Comparison of ENCODE assay signal across 28 mouse cellular contexts in genomic region chr7:70405466-70405865, GRCm38 (mm10). TPM values are rescaled to one million over a fixed set of nuclear protein-coding genes. Genes with fewer than 3 reads are reported as not detected.
DNase-seq lines count a peak whose midpoint lies in the region; ATAC-seq and TF ChIP-seq lines count a peak whose summit lies in the region.
"Had no signal": no experiment of that assay in that cellular context is flagged by ENCODE, and none has a peak within 500 bp of the region (broad histone marks: within the 10 kb centered on the region; RNA-seq: fewer than 3 reads in every experiment).

No protein-coding gene starts in this region.

- 52% methylated on average over 2 of the region's 2 CpGs for WGBS in embryonic facial prominence, embryonic 14.5 days
- WGBS in embryonic facial prominence, embryonic 10.5 days: 72% methylated on average over 2 of the region's 2 CpGs
- 47% methylated on average over 2 of the region's 2 CpGs for WGBS in kidney, postnatal 0 days
- WGBS in kidney, embryonic 14.5 days: 63% methylated on average over 2 of the region's 2 CpGs
- 18% methylated on average over 2 of the region's 2 CpGs for WGBS in lung, embryonic 14.5 days
- 52% methylated on average over 2 of the region's 2 CpGs for WGBS in lung, adult 2 months

- no peak for ATAC-seq in embryonic facial prominence, embryonic 14.5 days (ENCODE audit: low read depth)
- ATAC-seq in kidney, postnatal 0 days (replicated peaks; ENCODE audit: low FRiP score, low read depth): no peak
- ATAC-seq in kidney, embryonic 14.5 days (ENCODE audit: low FRiP score, low TSS enrichment): no peak
- ATAC-seq in lung, embryonic 14.5 days (ENCODE audit: insufficient read depth): no peak
- ATAC-seq: CD4-positive, CD25-positive, alpha-beta regulatory T cell, adult 4 months; forebrain, embryonic 14.5 days; forebrain, postnatal 0 days had no signal

- H3K9me3 ChIP-seq in embryonic facial prominence, embryonic 14.5 days (ENCODE audit: control insufficient read depth, low read length): no peaks in the 10 kb centered on the region
- H3K9me3 ChIP-seq in embryonic facial prominence, embryonic 10.5 days: no peaks in the 10 kb centered on the region
- H3K9me3 ChIP-seq in kidney, postnatal 0 days (replicated peaks; ENCODE audit: low read length): no peaks in the 10 kb centered on the region
- H3K9me3 ChIP-seq in kidney, embryonic 14.5 days (ENCODE audit: control insufficient read depth, low read length): no peaks in the 10 kb centered on the region
- no peaks in the 10 kb centered on the region for H3K9me3 ChIP-seq in lung, embryonic 14.5 days (ENCODE audit: low read depth, low read length)
- H3K9me3 ChIP-seq: embryonic facial prominence, embryonic 12.5 days; embryonic facial prominence, embryonic 15.5 days; forebrain, embryonic 10.5 days; forebrain, embryonic 12.5 days had no signal

- no peak overlapping the region for H3K27ac ChIP-seq in embryonic facial prominence, embryonic 14.5 days (replicated peaks; ENCODE audit: low read depth, low read length)
- H3K27ac ChIP-seq in embryonic facial prominence, embryonic 10.5 days (replicated peaks): no peak overlapping the region
- no peak overlapping the region for H3K27ac ChIP-seq in kidney, postnatal 0 days
- H3K27ac ChIP-seq in kidney, embryonic 14.5 days (ENCODE audit: low read depth, low read length): no peak overlapping the region
- no peak overlapping the region for H3K27ac ChIP-seq in lung, embryonic 14.5 days (ENCODE audit: low read depth)
- H3K27ac ChIP-seq: embryonic facial prominence, embryonic 12.5 days; embryonic facial prominence, embryonic 15.5 days; forebrain, embryonic 10.5 days; forebrain, embryonic 12.5 days had no signal

- no peak overlapping the region for H3K4me3 ChIP-seq in embryonic facial prominence, embryonic 14.5 days (ENCODE audit: low read depth, low read length)
- H3K4me3 ChIP-seq in embryonic facial prominence, embryonic 10.5 days: no peak overlapping the region
- no peak overlapping the region for H3K4me3 ChIP-seq in kidney, postnatal 0 days (replicated peaks; ENCODE audit: low read depth, low read length)
- H3K4me3 ChIP-seq in kidney, embryonic 14.5 days (ENCODE audit: low read length): no peak overlapping the region
- no peak overlapping the region for H3K4me3 ChIP-seq in lung, embryonic 14.5 days (ENCODE audit: low read depth, low read length)
- H3K4me3 ChIP-seq in lung, adult 2 months (replicated peaks; ENCODE audit: extremely low read depth, low read depth, low read length): no peak overlapping the region
- H3K4me3 ChIP-seq: embryonic facial prominence, embryonic 12.5 days; embryonic facial prominence, embryonic 15.5 days; erythroblast, embryonic 14.5 days; forebrain, embryonic 10.5 days; forebrain, embryonic 12.5 days had no signal

- TF ChIP-seq CTCF in kidney, postnatal 0 days (IDR thresholded peaks at IDR 0.05; ENCODE audit: low read depth): no peak
- TF ChIP-seq CTCF in lung, embryonic 14.5 days (IDR thresholded peaks at IDR 0.05; ENCODE audit: low read depth): no peak
- TF ChIP-seq CTCF in lung, adult 2 months (IDR thresholded peaks at IDR 0.05; ENCODE audit: insufficient read depth, low read length): no peak

- no peaks in the 10 kb centered on the region for H3K36me3 ChIP-seq in embryonic facial prominence, embryonic 14.5 days (ENCODE audit: control insufficient read depth, insufficient read depth, low read length)
- H3K36me3 ChIP-seq in embryonic facial prominence, embryonic 10.5 days (replicated peaks): peaks cover 64% of the 10 kb centered on the region
- H3K36me3 ChIP-seq in kidney, postnatal 0 days (ENCODE audit: insufficient read depth, low read length): peaks cover 27% of the 10 kb centered on the region; the same call in 1 of the 2 replicates
- peaks cover 59% of the 10 kb centered on the region for H3K36me3 ChIP-seq in kidney, embryonic 14.5 days (ENCODE audit: control insufficient read depth, insufficient read depth, low read length)
- H3K36me3 ChIP-seq in lung, embryonic 14.5 days (ENCODE audit: insufficient read depth): peaks cover 82% of the 10 kb centered on the region
- H3K36me3 ChIP-seq: embryonic facial prominence, embryonic 12.5 days; embryonic facial prominence, embryonic 15.5 days; G1E had no signal

- no peak overlapping the region for H3K4me2 ChIP-seq in embryonic facial prominence, embryonic 14.5 days (ENCODE audit: low read depth, low read length)
- no peak overlapping the region for H3K4me2 ChIP-seq in kidney, postnatal 0 days (ENCODE audit: low read length)
- no peak overlapping the region for H3K4me2 ChIP-seq in kidney, embryonic 14.5 days (replicated peaks; ENCODE audit: low read depth, low read length)
- H3K4me2 ChIP-seq in lung, embryonic 14.5 days: no peak overlapping the region
- H3K4me2 ChIP-seq: embryonic facial prominence, embryonic 12.5 days; embryonic facial prominence, embryonic 15.5 days; forebrain, embryonic 12.5 days had no signal

- DNase-seq in embryonic facial prominence, embryonic 14.5 days (ENCODE audit: low spot score): peak; percentile 46
- no peak for DNase-seq in embryonic facial prominence, embryonic 10.5 days (ENCODE audit: low spot score)
- DNase-seq in kidney, postnatal 0 days (ENCODE audit: low spot score): peak; percentile 49
- DNase-seq in lung, embryonic 14.5 days: peak; percentile 82
- no peak for DNase-seq in lung, adult 2 months
- peak; percentile 59 for DNase-seq in NIH3T3 (ENCODE audit: low read depth)
- DNase-seq: adrenal gland, adult 2 months; adrenal gland, postnatal 10 days; adrenal gland, postnatal 25 days; B cell, adult 2 months; cerebellum, adult 11 months; cerebellum, adult 18-20 months; cerebellum, adult 8-10 months; cerebellum, adult 9-11 months; cerebellum, postnatal 14 days; cerebellum, postnatal 36 days; embryo, embryonic 11 days; forebrain, postnatal 0 days had no signal

- H3K9ac ChIP-seq in embryonic facial prominence, embryonic 14.5 days (ENCODE audit: low read depth, low read length): no peak overlapping the region
- H3K9ac ChIP-seq in kidney, postnatal 0 days (ENCODE audit: low read depth, low read length): no peak overlapping the region
- no peak overlapping the region for H3K9ac ChIP-seq in kidney, embryonic 14.5 days (ENCODE audit: low read depth, low read length)
- no peak overlapping the region for H3K9ac ChIP-seq in lung, embryonic 14.5 days
- H3K9ac ChIP-seq: embryonic facial prominence, embryonic 12.5 days; embryonic facial prominence, embryonic 15.5 days; forebrain, embryonic 12.5 days; forebrain, postnatal 0 days had no signal

- H3K27me3 ChIP-seq in embryonic facial prominence, embryonic 14.5 days (replicated peaks; ENCODE audit: control insufficient read depth, insufficient read depth, low read length): no peaks in the 10 kb centered on the region; the same call in 1 of the 2 replicates
- peaks cover 7% of the 10 kb centered on the region; the same call in 1 of the 2 replicates for H3K27me3 ChIP-seq in embryonic facial prominence, embryonic 10.5 days (replicated peaks; ENCODE audit: low read depth, poor library complexity, severe bottlenecking)
- no peaks in the 10 kb centered on the region for H3K27me3 ChIP-seq in kidney, postnatal 0 days (ENCODE audit: insufficient read depth, low read length)
- H3K27me3 ChIP-seq in kidney, embryonic 14.5 days (ENCODE audit: control insufficient read depth, insufficient read depth, low read length): no peaks in the 10 kb centered on the region
- H3K27me3 ChIP-seq in lung, embryonic 14.5 days (ENCODE audit: insufficient read depth, low read length): no peaks in the 10 kb centered on the region
- H3K27me3 ChIP-seq: CH12.LX; embryonic facial prominence, embryonic 15.5 days; forebrain, embryonic 12.5 days had no signal

- no peak for TF ChIP-seq POLR2A in lung, adult 2 months (IDR thresholded peaks at IDR 0.05; ENCODE audit: borderline replicate concordance, extremely low read depth, low read depth, low read length)

- H3K4me1 ChIP-seq in embryonic facial prominence, embryonic 14.5 days (ENCODE audit: control insufficient read depth, insufficient read depth, low read length): no peaks in the 10 kb centered on the region
- H3K4me1 ChIP-seq in embryonic facial prominence, embryonic 10.5 days: peaks cover 6% of the 10 kb centered on the region; the same call in 1 of the 2 replicates
- H3K4me1 ChIP-seq in kidney, postnatal 0 days (replicated peaks; ENCODE audit: insufficient read depth, low read length): 0 out of 2 replicates have a peak, but pooled peaks cover 3% of the 10 kb centered on the region
- H3K4me1 ChIP-seq in kidney, embryonic 14.5 days (ENCODE audit: control insufficient read depth, insufficient read depth, low read length): peaks cover 13% of the 10 kb centered on the region; the same call in 1 of the 2 replicates
- H3K4me1 ChIP-seq in lung, embryonic 14.5 days (ENCODE audit: insufficient read depth): no peaks in the 10 kb centered on the region
- no peaks in the 10 kb centered on the region; the same call in 1 of the 2 replicates for H3K4me1 ChIP-seq in lung, adult 2 months (ENCODE audit: control insufficient read depth, insufficient read depth, low read length)
- H3K4me1 ChIP-seq: embryonic facial prominence, embryonic 12.5 days; embryonic facial prominence, embryonic 15.5 days; forebrain, embryonic 10.5 days; forebrain, embryonic 12.5 days had no signal

RNA-seq across cellular contexts. Expression of gene Nr2f2, which starts 38.9 kb away (rescaled TPM):
- polyA plus RNA-seq in embryonic facial prominence, embryonic 14.5 days (2014; fragmentation: Nextera tagmentation; extraction: Ambion mirVana): 51.4 and 55.5 TPM in 2 replicates
- 89.7 and 99.8 TPM in 2 replicates for polyA plus RNA-seq in embryonic facial prominence, embryonic 10.5 days (2016; fragmentation: Nextera tagmentation; extraction: Ambion mirVana)
- polyA plus RNA-seq in kidney, postnatal 0 days (2015; fragmentation: Nextera tagmentation; extraction: Ambion mirVana): 190 and 203 TPM in 2 replicates
- 310 and 320 TPM in 2 replicates for polyA plus RNA-seq in kidney, embryonic 14.5 days (2014; fragmentation: Nextera tagmentation; extraction: Ambion mirVana)
- 142 and 146 TPM in 2 replicates for polyA plus RNA-seq in lung, embryonic 14.5 days (2014; fragmentation: Nextera tagmentation; extraction: Ambion mirVana)
- 231 and 263 TPM in 2 replicates for polyA plus RNA-seq in lung, adult 2 months (2012; rRNA removed)
- polyA plus RNA-seq: CD4-positive, CD25-positive, alpha-beta regulatory T cell, adult 4 months; erythroblast, embryonic 14.5 days; G1E had no signal

Comparison
In these comparisons a context has a peak if more than half of its experiments do, and no peak if none do; other contexts are left out.
1. DNase-seq: peak in embryonic facial prominence, embryonic 14.5 days (single experiment), kidney, postnatal 0 days (single experiment), lung, embryonic 14.5 days (single experiment) and NIH3T3 (single experiment); none in embryonic facial prominence, embryonic 10.5 days (single experiment) and lung, adult 2 months (single experiment).